Mouse (Mus musculus): Measurements from ENCODE around the gene Idua. TPM values are rescaled to one million over a fixed set of nuclear protein-coding genes. Genes with fewer than 3 reads are reported as not detected.

Gene Idua
- polyA plus RNA-seq, 1 experiment from 2014 or later = 11.5 TPM

- DNase-seq (ENCODE audit: low spot score) (no peak), ATAC-seq (replicated peaks; ENCODE audit: low FRiP score) (no peak)
- WGBS = 90% methylated on average over 6 of the region's 6 CpGs
- Histone ChIP-seq H3K27ac (ENCODE audit: low read depth, low read length) (no peak overlapping the region), H3K9me3 (ENCODE audit: control insufficient read depth, low read length) (no peaks in the 10 kb centered on the region), H3K4me2 (ENCODE audit: low read depth, low read length, severe bottlenecking) (no peak overlapping the region), H3K36me3 (ENCODE audit: control insufficient read depth, insufficient read depth, low read length) (no peaks in the 10 kb centered on the region), H3K9ac (ENCODE audit: low read length) (no peak overlapping the region), H3K27me3 (ENCODE audit: control insufficient read depth, insufficient read depth, low read length) (no peaks in the 10 kb centered on the region), H3K4me3 (ENCODE audit: low read depth, low read length) (no peak overlapping the region), H3K4me1 (replicated peaks; ENCODE audit: control insufficient read depth, insufficient read depth, low read length) (peaks cover 11% of the 10 kb centered on the region; the same call in 1 of the 2 replicates)
Observed at GRCm38 (mm10) chr5:108680871-108681270, 20.7 kb downstream of the Idua start.

- ATAC-seq (replicated peaks; ENCODE audit: low FRiP score) (no peak), DNase-seq (ENCODE audit: low spot score) (no peak)
- H3K4me2 ChIP-seq (ENCODE audit: low read depth, low read length, severe bottlenecking) = no peak overlapping the region
- no peak overlapping the region for H3K4me3 ChIP-seq (ENCODE audit: low read depth, low read length)
- no peaks in the 10 kb centered on the region for H3K9me3 ChIP-seq (ENCODE audit: control insufficient read depth, low read length)
- 79% methylated on average over 5 of the region's 5 CpGs for WGBS
- peaks cover 4% of the 10 kb centered on the region for H3K27me3 ChIP-seq (ENCODE audit: control insufficient read depth, insufficient read depth, low read length)
- peaks cover 4% of the 10 kb centered on the region; the same call in 1 of the 2 replicates for H3K4me1 ChIP-seq (replicated peaks; ENCODE audit: control insufficient read depth, insufficient read depth, low read length)
- no peak overlapping the region for H3K9ac ChIP-seq (ENCODE audit: low read length)
- H3K27ac ChIP-seq (ENCODE audit: low read depth, low read length) = no peak overlapping the region
- H3K36me3 ChIP-seq (ENCODE audit: control insufficient read depth, insufficient read depth, low read length) = no peaks in the 10 kb centered on the region
Observed at GRCm38 (mm10) chr5:108689091-108689490, 29.0 kb downstream of the Idua start.

- Histone ChIP-seq H3K9me3 (ENCODE audit: control insufficient read depth, low read length) (no peaks in the 10 kb centered on the region), H3K36me3 (ENCODE audit: control insufficient read depth, insufficient read depth, low read length) (no peaks in the 10 kb centered on the region), H3K4me3 (ENCODE audit: low read depth, low read length) (no peak overlapping the region), H3K4me1 (replicated peaks; ENCODE audit: control insufficient read depth, insufficient read depth, low read length) (peaks cover 10% of the 10 kb centered on the region; the same call in 1 of the 2 replicates), H3K4me2 (ENCODE audit: low read depth, low read length, severe bottlenecking) (no peak overlapping the region), H3K27ac (ENCODE audit: low read depth, low read length) (no peak overlapping the region), H3K27me3 (ENCODE audit: control insufficient read depth, insufficient read depth, low read length) (peaks cover 4% of the 10 kb centered on the region), H3K9ac (ENCODE audit: low read length) (no peak overlapping the region)
- WGBS = 78% methylated on average over 4 of the region's 4 CpGs
- ATAC-seq (replicated peaks; ENCODE audit: low FRiP score) (no peak), DNase-seq (ENCODE audit: low spot score) (no peak)
Observed at GRCm38 (mm10) chr5:108691152-108691551, 31.0 kb downstream of the Idua start.

- 4% methylated on average over 16 of the region's 18 CpGs for WGBS
- Histone ChIP-seq H3K4me3 (ENCODE audit: low read depth, low read length) (peak within 1 kb of the TSS; percentile 96), H3K9me3 (ENCODE audit: control insufficient read depth, low read length) (no peaks in the 10 kb centered on the region), H3K27ac (ENCODE audit: low read depth, low read length) (no peak within 1 kb of the TSS), H3K27me3 (ENCODE audit: control insufficient read depth, insufficient read depth, low read length) (peaks cover 4% of the 10 kb centered on the region), H3K4me2 (ENCODE audit: low read depth, low read length, severe bottlenecking) (peak within 1 kb of the TSS; percentile 78), H3K36me3 (ENCODE audit: control insufficient read depth, insufficient read depth, low read length) (no peaks in the 10 kb centered on the region), H3K4me1 (replicated peaks; ENCODE audit: control insufficient read depth, insufficient read depth, low read length) (peaks cover 17% of the 10 kb centered on the region), H3K9ac (ENCODE audit: low read length) (no peak within 1 kb of the TSS)
- ATAC-seq (replicated peaks; ENCODE audit: low FRiP score) (no peak), DNase-seq (ENCODE audit: low spot score) (peak; percentile 81)
Observed at GRCm38 (mm10) chr5:108692271-108692670, 32.1 kb downstream of the Idua start, which contains the start of gene Fgfrl1. Fgfrl1 (plus strand) TSS chr5:108692382.

GRCm38 (mm10) chr5:108693872-108694288, 33.7 kb downstream of the Idua start:
- peak; percentile 95 for DNase-seq (ENCODE audit: low spot score)
- H3K4me1 ChIP-seq (replicated peaks; ENCODE audit: control insufficient read depth, insufficient read depth, low read length) = peaks cover 25% of the 10 kb centered on the region
- peak overlapping the region; percentile 78 for H3K9ac ChIP-seq (ENCODE audit: low read length)
- peaks cover 4% of the 10 kb centered on the region for H3K27me3 ChIP-seq (ENCODE audit: control insufficient read depth, insufficient read depth, low read length)
- H3K36me3 ChIP-seq (ENCODE audit: control insufficient read depth, insufficient read depth, low read length) = no peaks in the 10 kb centered on the region
- peak overlapping the region; percentile 96 for H3K4me3 ChIP-seq (ENCODE audit: low read depth, low read length)
- no peak overlapping the region for H3K27ac ChIP-seq (ENCODE audit: low read depth, low read length)
- H3K4me2 ChIP-seq (ENCODE audit: low read depth, low read length, severe bottlenecking) = peak overlapping the region; percentile 78
- peak; percentile 94 for ATAC-seq (replicated peaks; ENCODE audit: low FRiP score)
- 0% methylated on average over 22 of the region's 43 CpGs for WGBS
- no peaks in the 10 kb centered on the region for H3K9me3 ChIP-seq (ENCODE audit: control insufficient read depth, low read length)

- peak overlapping the region; percentile 96 for H3K4me3 ChIP-seq (ENCODE audit: low read depth, low read length)
- WGBS = under 1% methylated on average over 85 of the region's 99 CpGs
Observed at GRCm38 (mm10) chr5:108694352-108695261, 34.5 kb downstream of the Idua start.

GRCm38 (mm10) chr5:108695861-108696260, 35.7 kb downstream of the Idua start:
- peaks cover 4% of the 10 kb centered on the region for H3K27me3 ChIP-seq (ENCODE audit: control insufficient read depth, insufficient read depth, low read length)
- H3K9me3 ChIP-seq (ENCODE audit: control insufficient read depth, low read length) = no peaks in the 10 kb centered on the region
- no peaks in the 10 kb centered on the region for H3K36me3 ChIP-seq (ENCODE audit: control insufficient read depth, insufficient read depth, low read length)
- no peak for ATAC-seq (replicated peaks; ENCODE audit: low FRiP score)
- no peak overlapping the region for H3K4me3 ChIP-seq (ENCODE audit: low read depth, low read length)
- no peak overlapping the region for H3K27ac ChIP-seq (ENCODE audit: low read depth, low read length)
- H3K4me2 ChIP-seq (ENCODE audit: low read depth, low read length, severe bottlenecking) = 0 out of 2 replicates have a peak overlapping the region, but pooled peaks have one; percentile 78
- peaks cover 25% of the 10 kb centered on the region for H3K4me1 ChIP-seq (replicated peaks; ENCODE audit: control insufficient read depth, insufficient read depth, low read length)
- WGBS = 89% methylated on average over 12 of the region's 12 CpGs
- no peak for DNase-seq (ENCODE audit: low spot score)
- H3K9ac ChIP-seq (ENCODE audit: low read length) = no peak overlapping the region

More at GRCm38 (mm10) chr5:108694352-108695261, 34.5 kb downstream of the Idua start:
- peaks cover 25% of the 10 kb centered on the region for H3K4me1 ChIP-seq (replicated peaks; ENCODE audit: control insufficient read depth, insufficient read depth, low read length)
- no peaks in the 10 kb centered on the region for H3K9me3 ChIP-seq (ENCODE audit: control insufficient read depth, low read length)
- peak overlapping the region; percentile 41; the same call in 1 of the 2 replicates for H3K27ac ChIP-seq (ENCODE audit: low read depth, low read length)
- peak overlapping the region; percentile 78 for H3K9ac ChIP-seq (ENCODE audit: low read length)
- peak overlapping the region; percentile 78 for H3K4me2 ChIP-seq (ENCODE audit: low read depth, low read length, severe bottlenecking)
- ATAC-seq (replicated peaks; ENCODE audit: low FRiP score) = peak; percentile 67
- DNase-seq (ENCODE audit: low spot score) = peak; percentile 75
- H3K36me3 ChIP-seq (ENCODE audit: control insufficient read depth, insufficient read depth, low read length) = no peaks in the 10 kb centered on the region
- H3K27me3 ChIP-seq (ENCODE audit: control insufficient read depth, insufficient read depth, low read length) = peaks cover 4% of the 10 kb centered on the region

GRCm38 (mm10) chr5:108696542-108696941, 36.4 kb downstream of the Idua start:
- Histone ChIP-seq H3K36me3 (ENCODE audit: control insufficient read depth, insufficient read depth, low read length) (no peaks in the 10 kb centered on the region; the same call in 1 of the 2 replicates), H3K27ac (ENCODE audit: low read depth, low read length) (no peak overlapping the region), H3K27me3 (ENCODE audit: control insufficient read depth, insufficient read depth, low read length) (peaks cover 4% of the 10 kb centered on the region), H3K4me1 (replicated peaks; ENCODE audit: control insufficient read depth, insufficient read depth, low read length) (peaks cover 25% of the 10 kb centered on the region), H3K9me3 (ENCODE audit: control insufficient read depth, low read length) (no peaks in the 10 kb centered on the region), H3K4me3 (ENCODE audit: low read depth, low read length) (no peak overlapping the region), H3K9ac (ENCODE audit: low read length) (no peak overlapping the region), H3K4me2 (ENCODE audit: low read depth, low read length, severe bottlenecking) (no peak overlapping the region)
- DNase-seq (ENCODE audit: low spot score) (no peak), ATAC-seq (replicated peaks; ENCODE audit: low FRiP score) (no peak)
- 76% methylated on average over 3 of the region's 3 CpGs for WGBS

All from forebrain, embryonic 11.5 days (tissue).